Mouse (Mus musculus): ENCODE measurements around the gene Slc30a3.

DNA sequence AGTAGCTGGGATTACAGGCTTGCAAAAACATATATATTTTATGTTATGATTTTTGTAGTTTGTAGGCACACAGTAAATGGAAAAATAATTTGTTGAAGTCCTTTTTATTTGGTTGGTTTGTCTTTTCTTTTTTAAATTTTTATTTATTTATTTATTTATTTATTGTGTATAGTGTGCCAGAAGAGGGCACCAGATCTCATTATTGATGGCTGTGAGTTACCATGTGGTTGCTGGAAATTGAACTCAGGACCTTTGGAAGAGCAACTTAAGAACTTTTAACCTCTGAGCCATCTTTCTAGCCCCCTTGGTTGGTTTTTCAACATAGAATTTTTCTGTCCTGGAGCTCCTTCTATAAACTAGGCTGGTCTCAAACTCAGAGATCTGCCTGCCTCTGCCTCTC, 57.6 kb downstream of the Slc30a3 start:
- TF ChIP-seq MYOG (IDR thresholded peaks at IDR 0.05; ENCODE audit: control insufficient read depth, extremely low read depth, insufficient read length) (no peak), CTCF (IDR thresholded peaks at IDR 0.05; ENCODE audit: control insufficient read depth, insufficient read depth, insufficient read length) (no peak)
